Mouse (Mus musculus): Measurements from ENCODE around the gene Fhl1. TPM values are rescaled to one million over a fixed set of nuclear protein-coding genes. Genes with fewer than 3 reads are reported as not detected.

Gene Fhl1
- polyA plus RNA-seq (2012), result 0.02 and 0.06 TPM in 2 replicates

DNA sequence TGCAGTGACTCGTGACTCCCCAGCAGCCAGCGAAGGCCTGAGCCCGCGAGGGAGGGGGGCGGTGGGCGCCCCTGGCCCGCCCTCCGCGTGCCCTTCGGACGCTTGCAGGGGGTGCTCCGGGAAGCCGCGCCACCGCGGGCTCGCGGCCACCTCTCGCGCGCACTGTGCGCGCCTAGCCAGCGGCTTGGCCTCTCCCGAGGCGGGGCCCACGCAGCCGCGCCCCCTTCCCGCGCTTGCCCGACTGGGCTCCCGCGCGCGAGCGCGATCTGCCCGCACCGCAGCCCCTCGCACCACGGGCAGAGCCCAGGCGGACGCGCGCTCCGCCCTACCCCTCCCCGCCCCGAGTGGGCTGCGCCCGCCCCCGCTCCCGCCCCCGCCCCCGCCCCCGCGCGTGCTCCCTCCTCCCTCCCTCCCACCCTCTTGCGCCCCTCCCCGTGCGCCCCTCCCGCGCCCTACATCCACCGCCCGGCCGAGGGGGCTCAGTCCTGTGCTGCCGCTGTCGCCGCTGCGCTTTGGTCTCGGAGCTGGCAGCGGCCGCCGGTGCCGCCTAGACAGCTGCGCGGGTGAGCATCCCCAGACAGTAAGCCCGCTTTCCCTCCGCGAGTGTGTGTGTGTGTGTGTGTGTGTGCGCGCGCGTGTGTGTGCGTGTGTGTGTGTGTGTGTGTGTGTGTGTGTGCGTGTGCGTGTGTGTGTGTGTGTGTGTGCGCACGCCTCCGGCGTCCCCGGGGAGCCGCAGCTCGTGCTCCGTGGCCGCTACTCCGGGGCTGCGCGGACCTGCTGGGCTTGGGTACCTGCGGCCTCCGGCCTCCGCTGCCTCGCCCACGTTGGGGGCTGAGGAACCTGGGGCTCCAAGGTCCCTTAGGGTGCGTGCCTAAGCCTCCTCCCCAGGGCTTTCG is at the start of gene Fhl1:
Fhl1 (plus strand) TSS at position 482 of the 896 bp plus-strand sequence.
- no peak for TF ChIP-seq GATA1 (IDR thresholded peaks at IDR 0.05; ENCODE audit: low read length)

DNA sequence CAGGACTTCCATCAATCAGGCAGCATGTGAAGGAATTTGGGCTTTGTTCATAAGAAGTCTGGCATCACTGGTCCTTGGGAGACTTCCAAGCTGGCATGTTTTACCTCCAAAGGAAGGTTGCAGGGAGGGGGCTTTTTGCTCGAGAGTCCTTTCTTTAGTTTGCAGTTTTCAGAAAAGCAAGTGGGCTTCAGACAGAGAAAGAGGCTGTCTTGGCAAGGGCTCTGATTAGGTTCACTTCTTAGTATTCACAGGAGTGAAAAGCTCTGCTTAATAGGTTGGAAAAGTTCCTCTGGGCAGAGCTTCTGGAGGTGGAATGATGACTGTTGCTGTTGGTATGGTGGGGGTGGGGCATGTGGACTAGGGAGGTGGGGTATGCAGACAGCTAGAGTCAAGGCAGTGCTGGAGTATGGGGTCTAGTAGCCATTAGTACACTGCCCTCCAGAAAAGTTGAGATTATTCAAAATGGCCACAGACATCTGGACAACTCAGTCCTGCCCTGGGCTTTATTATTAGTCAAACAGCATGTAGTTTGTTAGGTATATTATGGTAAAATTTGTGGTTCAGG is 49.3 kb upstream of the Fhl1 start:
- no peak for TF ChIP-seq GATA1 (IDR thresholded peaks at IDR 0.05; ENCODE audit: low read length)

DNA sequence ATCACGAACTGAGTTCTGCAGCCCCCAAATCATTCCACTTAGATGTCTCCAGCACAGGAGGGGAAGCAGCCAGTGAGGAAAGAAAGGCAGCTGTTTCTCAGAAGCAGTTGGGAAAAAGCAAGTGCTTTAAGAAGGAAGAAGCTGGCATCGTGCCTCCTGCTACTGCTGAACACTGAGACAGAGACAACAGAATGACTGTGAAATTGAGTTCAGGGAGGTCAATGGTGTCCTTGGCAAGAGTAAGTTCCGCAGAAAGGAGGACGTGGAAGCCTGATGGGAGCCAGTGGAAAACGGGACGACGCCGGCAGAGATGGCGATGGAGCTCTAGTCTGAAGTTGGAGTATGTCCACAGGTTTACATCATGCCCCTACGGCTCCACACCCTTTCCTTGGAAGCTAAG is 48.1 kb upstream of the Fhl1 start:
- TF ChIP-seq GATA1 (IDR thresholded peaks at IDR 0.05; ENCODE audit: low read length), result no peak

DNA sequence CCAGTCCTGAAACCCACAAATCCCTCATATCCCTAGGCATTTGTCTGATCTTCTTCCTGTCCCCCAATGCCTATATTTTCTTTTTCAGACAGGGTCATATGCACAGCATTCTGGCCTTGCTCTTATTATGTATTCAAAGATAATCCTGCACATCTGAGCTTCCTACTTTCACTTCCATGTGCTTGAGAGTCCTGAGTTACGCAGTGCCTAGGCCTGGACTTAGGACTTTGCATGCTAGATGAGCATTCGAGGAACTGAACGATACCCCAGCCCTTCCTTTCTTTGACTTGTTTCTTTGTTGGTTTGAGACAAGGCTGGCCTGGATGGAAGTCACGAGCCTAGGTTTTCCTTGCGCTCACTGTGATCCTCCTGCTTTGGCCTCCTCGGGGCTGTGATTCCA is 39.0 kb upstream of the Fhl1 start:
- TF ChIP-seq GATA1 (IDR thresholded peaks at IDR 0.05; ENCODE audit: low read length), result no peak

DNA sequence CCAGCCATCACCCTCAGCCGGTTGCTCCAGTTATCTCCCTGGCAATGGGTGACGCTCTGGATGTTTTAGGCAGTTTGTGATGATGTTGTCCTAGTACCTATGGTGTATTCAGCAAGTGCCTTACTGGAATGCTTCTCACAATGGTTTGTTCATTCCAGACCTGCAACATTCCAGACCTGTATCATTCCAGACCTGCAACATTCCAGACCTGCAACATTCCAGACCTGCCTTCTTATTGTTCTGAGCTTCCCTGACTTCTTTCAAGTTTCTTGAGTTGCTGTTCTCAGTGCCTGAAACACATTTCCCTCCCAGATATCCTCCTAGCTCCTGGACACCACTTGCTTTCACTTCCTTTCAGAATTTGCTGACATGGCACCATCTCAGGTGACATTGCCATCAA is 37.0 kb upstream of the Fhl1 start:
- TF ChIP-seq GATA1 (IDR thresholded peaks at IDR 0.05; ENCODE audit: low read length), result no peak

DNA sequence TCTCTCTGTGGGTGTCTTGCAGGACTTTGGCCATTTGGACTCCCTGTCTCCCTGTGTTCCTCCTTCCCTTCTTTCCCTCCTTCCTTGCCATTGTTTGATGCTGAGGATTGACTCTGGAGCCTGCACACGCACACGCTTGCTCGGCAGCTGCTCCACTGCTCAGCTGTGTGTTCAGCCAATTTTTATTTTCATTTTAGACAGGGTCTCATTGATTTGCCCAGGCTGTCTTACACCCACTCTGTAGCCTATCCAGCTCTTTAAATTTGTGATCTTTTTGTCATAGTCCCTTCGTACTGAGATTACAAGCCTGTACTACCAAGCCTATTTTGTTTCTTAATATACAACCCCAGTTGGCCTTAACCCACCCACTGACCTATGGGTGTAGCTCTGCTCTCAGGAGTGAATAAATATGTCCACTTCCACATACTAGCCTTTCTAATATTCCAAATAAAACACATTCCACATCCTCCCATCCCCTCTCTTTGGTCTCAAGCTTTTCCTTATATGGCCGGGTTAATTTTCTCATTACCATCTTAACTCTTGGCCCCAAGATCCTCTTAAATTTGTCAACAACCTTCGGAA is 34.3 kb upstream of the Fhl1 start:
- no peak for TF ChIP-seq GATA1 (IDR thresholded peaks at IDR 0.05; ENCODE audit: low read length)

DNA sequence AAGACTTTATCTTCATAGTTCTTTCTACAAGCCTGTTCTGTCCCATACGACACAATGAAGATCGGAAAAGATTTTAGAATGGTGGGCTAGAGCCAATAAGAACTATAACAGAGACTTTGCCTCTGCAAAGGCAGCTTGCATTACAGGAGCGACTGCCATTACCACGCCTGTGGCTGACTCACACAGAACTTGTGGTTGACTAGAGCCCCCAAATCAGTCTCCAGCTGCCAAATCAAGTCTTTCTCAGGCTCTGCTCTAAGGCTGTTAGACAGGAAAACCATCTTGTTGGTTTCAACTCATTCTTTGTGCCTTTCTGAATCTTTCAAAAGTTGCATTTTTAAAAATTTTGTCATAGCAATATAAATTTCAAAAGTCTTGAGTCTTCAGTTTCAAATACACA is 33.7 kb upstream of the Fhl1 start:
- TF ChIP-seq GATA1 (IDR thresholded peaks at IDR 0.05; ENCODE audit: low read length), result no peak

DNA sequence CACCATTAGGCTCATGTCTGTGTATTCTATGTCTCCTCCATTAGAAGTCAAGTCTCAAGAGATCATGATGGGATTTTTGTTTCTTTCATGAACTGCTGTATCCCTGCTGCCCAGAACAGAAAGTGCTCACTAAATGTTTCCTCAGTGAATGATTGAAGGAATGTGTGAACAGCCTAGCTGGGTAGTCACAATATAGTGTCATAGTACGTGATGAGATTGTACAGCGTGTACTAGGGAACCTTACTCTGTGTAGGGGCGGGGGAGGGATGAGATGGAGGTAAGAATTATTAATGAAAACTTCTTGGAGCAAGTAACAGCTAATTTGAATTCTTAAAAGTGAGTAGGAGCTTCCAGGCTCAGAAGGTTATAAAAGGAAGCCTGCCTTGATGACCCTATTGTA is 30.3 kb upstream of the Fhl1 start:
- TF ChIP-seq GATA1 (IDR thresholded peaks at IDR 0.05; ENCODE audit: low read length), result no peak

DNA sequence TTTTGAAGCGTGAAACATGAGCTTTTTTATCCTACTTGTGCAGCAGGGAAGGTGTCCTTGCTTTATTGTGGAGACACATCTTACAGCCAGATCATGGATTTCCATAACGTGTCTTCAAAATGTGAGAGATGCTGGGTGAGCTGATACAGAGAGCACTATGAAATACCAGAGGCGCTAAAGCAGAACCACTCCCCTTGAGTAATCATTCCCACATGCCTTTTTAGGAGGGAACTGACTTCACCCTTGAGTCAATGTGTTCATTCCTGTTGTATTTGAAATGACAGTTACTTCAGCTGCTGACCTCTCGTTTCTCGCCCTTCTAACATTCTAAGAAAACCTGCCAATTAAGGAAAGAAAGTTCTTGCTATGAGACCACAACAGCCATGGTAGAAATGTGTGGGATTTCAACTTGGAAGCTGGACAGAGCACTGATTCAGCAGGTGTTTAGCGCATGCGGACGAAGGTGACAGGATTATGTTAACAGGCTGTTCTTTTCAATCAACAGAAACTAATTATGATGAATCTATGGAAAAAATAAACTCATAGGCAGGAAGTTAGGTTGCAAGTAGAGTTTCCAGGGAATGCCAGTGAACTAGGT is 27.5 kb upstream of the Fhl1 start:
- no peak for TF ChIP-seq GATA1 (IDR thresholded peaks at IDR 0.05; ENCODE audit: low read length)

DNA sequence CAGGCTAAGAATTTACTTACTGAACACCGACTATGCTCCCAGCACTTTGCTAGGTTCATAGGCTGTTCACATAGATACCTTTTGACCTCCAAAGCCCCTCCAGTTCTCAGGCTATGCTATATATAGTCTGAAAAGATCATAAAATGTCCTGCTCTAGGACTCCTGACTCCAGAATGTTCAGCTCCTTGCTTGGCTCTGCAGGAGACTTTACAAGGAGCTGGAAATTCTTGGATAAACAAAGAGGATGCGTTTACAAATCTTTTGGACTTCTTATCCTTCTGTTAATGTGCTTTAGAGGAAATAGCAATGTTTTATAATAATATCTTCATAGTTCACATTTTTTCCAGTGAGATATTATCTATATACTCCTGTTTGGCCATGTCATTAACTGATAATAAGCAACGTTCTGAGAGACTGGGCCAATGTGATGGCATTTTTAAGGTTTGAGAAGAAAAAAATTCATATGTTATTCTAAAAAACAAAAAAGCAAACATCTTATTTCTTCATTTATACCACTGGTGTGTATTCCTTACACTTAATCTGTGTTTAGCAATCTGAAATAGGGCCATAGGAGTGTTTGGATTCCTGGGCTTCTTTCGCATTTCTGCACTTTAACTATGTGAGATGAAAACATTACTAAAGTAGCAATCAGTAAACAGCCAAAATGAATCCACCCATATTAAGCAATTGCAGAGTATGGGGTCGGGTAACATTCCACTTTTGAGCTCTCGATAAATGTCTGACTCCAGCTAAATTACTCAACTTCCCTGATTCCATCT is 22.8 kb upstream of the Fhl1 start:
- no peak for TF ChIP-seq GATA1 (IDR thresholded peaks at IDR 0.05; ENCODE audit: low read length)

DNA sequence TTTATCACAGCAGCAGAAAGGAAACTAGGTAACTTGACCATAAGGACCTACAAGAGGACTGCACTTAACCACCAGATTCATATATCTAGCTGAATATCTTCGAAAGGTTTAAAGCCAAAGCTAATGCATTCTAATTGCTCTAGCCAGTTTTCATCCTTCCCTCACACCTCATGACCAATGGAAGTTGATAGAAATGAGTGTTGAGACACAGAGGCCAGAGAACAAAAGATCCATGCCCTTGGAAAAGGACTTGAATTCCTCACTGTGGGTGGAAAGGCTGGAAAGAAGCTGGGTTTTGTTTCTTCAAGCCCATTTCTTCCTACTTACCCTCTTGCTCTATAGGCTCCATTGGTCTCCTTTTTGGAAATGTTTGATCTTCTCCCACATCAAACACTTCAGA is 21.1 kb upstream of the Fhl1 start:
- no peak for TF ChIP-seq GATA1 (IDR thresholded peaks at IDR 0.05; ENCODE audit: low read length)

DNA sequence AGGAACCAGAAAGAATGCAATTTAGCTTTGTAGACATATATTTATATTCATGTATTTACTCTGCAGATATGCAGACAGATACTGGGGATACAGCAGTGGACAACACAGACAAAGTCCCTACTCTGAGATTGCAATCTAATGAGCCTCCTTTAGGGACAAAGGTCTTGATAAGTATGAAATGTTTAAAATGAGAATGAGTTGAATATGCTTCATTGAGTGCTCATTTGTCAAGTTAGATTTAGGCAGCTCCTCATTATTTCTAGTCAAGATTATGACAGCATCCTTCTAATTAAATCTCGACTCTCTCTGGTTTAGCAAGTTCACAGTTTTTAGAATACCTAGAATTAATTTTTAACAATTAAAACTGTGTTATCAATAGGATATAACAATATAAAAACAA is 18.9 kb upstream of the Fhl1 start:
- TF ChIP-seq GATA1 (IDR thresholded peaks at IDR 0.05; ENCODE audit: low read length), result no peak

DNA sequence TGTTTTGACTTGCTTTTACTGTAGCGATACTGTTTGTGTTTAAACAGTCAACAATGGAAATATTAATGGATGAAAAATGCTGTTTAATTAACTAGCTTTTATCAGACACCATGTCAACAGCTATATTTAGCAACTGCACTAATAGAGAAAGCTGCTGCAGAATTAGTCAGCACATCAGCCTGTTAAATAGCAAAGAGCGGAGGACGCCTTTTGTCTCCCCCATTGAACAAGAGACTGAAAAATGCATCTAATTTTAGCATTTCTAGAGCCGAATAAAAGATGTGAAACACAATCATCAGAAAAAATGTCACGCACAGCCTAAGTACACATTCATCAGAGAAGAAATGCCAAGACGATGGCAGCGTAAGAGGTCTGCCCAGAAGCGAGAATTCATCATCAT is 9.0 kb upstream of the Fhl1 start:
- no peak for TF ChIP-seq GATA1 (IDR thresholded peaks at IDR 0.05; ENCODE audit: low read length)

DNA sequence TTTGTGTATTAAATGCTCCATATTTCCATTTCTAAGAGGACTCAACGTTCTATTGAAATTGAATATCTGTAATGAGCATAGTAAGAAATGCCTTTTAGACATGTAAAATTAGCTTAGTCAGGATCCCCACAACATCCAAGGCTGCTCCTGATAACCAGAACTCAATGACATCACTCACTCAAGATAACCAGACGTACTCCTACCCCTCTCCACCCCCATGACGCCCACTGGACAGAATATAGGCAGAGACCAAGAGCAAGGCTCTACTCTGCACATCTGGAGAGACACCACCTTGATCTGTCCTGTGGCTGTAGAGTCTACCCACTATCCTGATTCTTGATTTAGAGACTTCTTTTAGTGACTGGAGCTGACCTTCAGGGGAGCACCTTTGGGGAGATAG is 3.1 kb upstream of the Fhl1 start:
- TF ChIP-seq GATA1 (IDR thresholded peaks at IDR 0.05; ENCODE audit: low read length), result peak; percentile 28

DNA sequence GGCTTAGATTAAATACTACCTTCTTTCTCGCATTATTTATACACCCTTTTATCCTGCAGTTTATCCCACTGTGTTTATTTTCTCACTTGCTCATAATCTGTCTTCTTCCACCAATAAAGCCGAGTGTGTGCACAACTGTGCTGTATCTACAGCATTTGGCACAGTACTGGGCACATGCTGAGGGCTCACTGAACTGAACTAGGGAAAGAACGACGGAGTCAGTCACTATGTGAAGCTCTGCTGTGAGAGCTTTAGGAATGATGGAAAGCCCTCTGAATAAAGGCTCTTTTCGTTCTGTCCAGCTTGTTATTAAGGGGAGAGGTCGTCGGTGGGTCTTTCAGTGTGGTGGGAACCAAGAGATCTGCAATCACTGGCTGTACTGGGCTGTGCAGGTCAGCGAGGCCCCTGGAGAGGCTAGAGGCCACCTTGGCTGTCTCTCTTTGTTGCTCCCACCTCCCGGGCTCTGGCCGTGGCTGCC is 720 bp upstream of the Fhl1 start:
- no peak for TF ChIP-seq GATA1 (IDR thresholded peaks at IDR 0.05; ENCODE audit: low read length)
